Mouse (Mus musculus): ENCODE measurements around the gene Scyl1.

The Scyl1 gene

GRCm38 (mm10) chr19:5803041-5803880 lies 32.0 kb upstream of the Scyl1 start:
- peak; percentile 100 for DNase-seq (ENCODE audit: low read depth, low spot score)

GRCm38 (mm10) chr19:5802787-5803040 lies 31.5 kb upstream of the Scyl1 start:
- DNase-seq (ENCODE audit: low read depth, low spot score), result no peak

- DNase-seq (ENCODE audit: low read depth, low spot score), result peak; percentile 95
These were observed 31.0 kb upstream of the Scyl1 start for GRCm38 (mm10) chr19:5802011-5802786.

- DNase-seq (ENCODE audit: low read depth, low spot score), result peak; percentile 53
These were observed 30.3 kb upstream of the Scyl1 start for GRCm38 (mm10) chr19:5801432-5801964.

GRCm38 (mm10) chr19:5800632-5801431 lies 29.6 kb upstream of the Scyl1 start:
- DNase-seq (ENCODE audit: low read depth, low spot score), result peak; percentile 61

- DNase-seq (ENCODE audit: low read depth, low spot score), result peak; percentile 59
These were observed 29.1 kb upstream of the Scyl1 start for GRCm38 (mm10) chr19:5800350-5800631.

- DNase-seq (ENCODE audit: low read depth, low spot score), result peak; percentile 47
These were observed 28.5 kb upstream of the Scyl1 start for GRCm38 (mm10) chr19:5799566-5800349.

GRCm38 (mm10) chr19:5798700-5799479 lies 27.7 kb upstream of the Scyl1 start:
- DNase-seq (ENCODE audit: low read depth, low spot score), result peak; percentile 58

- peak; percentile 48 for DNase-seq (ENCODE audit: low read depth, low spot score)
These were observed 26.3 kb upstream of the Scyl1 start for GRCm38 (mm10) chr19:5797381-5798111.

- peak; percentile 37 for DNase-seq (ENCODE audit: low read depth, low spot score)
These were observed 25.4 kb upstream of the Scyl1 start for GRCm38 (mm10) chr19:5796573-5797111.

GRCm38 (mm10) chr19:5795668-5796572 lies 24.7 kb upstream of the Scyl1 start:
- peak; percentile 42 for DNase-seq (ENCODE audit: low read depth, low spot score)

GRCm38 (mm10) chr19:5794771-5795576 lies 23.8 kb upstream of the Scyl1 start:
- DNase-seq (ENCODE audit: low read depth, low spot score), result peak; percentile 69

- peak; percentile 59 for DNase-seq (ENCODE audit: low read depth, low spot score)
These were observed 22.9 kb upstream of the Scyl1 start for GRCm38 (mm10) chr19:5793917-5794770.

- DNase-seq (ENCODE audit: low read depth, low spot score), result peak; percentile 82
These were observed 21.9 kb upstream of the Scyl1 start for GRCm38 (mm10) chr19:5793116-5793515.

- DNase-seq (ENCODE audit: low read depth, low spot score), result peak; percentile 26
These were observed 20.1 kb upstream of the Scyl1 start for GRCm38 (mm10) chr19:5791329-5791728.

- no peak for DNase-seq (ENCODE audit: low read depth, low spot score)
These were observed 17.8 kb upstream of the Scyl1 start for GRCm38 (mm10) chr19:5789066-5789465.

- no peak for DNase-seq (ENCODE audit: low read depth, low spot score)
These were observed 17.4 kb upstream of the Scyl1 start for GRCm38 (mm10) chr19:5788620-5789019.
